Mouse (Mus musculus): ENCODE measurements around the gene Rnls.

DNA sequence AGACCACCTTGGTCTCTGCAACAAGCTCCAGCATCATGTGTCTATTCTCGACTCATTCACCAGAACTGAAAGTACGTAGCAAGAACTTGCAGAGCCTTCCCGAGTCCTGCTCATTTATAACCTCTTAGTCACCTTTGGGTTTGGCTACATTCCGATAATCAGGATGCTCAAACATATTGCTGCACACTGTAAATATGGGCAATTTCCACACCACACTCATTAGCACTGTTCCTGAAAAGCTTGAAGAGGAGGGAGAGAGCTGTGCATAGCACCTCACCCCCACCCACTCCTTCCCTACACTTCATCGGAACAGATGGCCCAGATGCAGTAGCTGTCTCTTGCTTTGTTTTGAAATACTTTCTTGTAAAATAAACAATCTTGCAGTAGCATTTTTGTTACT lies 139.9 kb downstream of the Rnls start:
- TF ChIP-seq CTCF (conservative IDR thresholded peaks at IDR 0.05; ENCODE audit: insufficient read depth, insufficient read length, low read depth, low read length) (no peak), POLR2A (IDR thresholded peaks at IDR 0.05; ENCODE audit: low read depth, low read length) (no peak)

Measured in kidney, adult 2 months (tissue).